Mouse (Mus musculus) heart, postnatal 0 days (tissue): Measurements from ENCODE around the gene Kcnf1.

ENCODE experiments used
- CTCF ChIP-seq: IDR thresholded peaks from 2 replicates; pipeline ENCODE4 v1.5.1; 2016; ENCODE audit warnings: antibody characterized with exemption, control low read depth, low read depth
- EP300 ChIP-seq: IDR thresholded peaks from 2 replicates; pipeline ENCODE4 v1.6.1; 2016; ENCODE audit warnings: antibody characterized with exemption, low read depth

- no peak for TF ChIP-seq CTCF
- TF ChIP-seq EP300, result no peak
Observed at GRCm38 (mm10) chr12:17140436-17140835, 36.3 kb downstream of the Kcnf1 start.
